Mouse (Mus musculus): ENCODE measurements around the gene Specc1.

Specc1 gene

GRCm38 (mm10) chr11:62107272-62107836 is 150.8 kb downstream of the Specc1 start:
- no peak for DNase-seq

- DNase-seq: no peak
Measured at GRCm38 (mm10) chr11:62118561-62118960, 162.0 kb downstream of the Specc1 start.

GRCm38 (mm10) chr11:62119871-62120270 is 163.3 kb downstream of the Specc1 start:
- DNase-seq: peak; percentile 43

- DNase-seq: no peak
Measured at GRCm38 (mm10) chr11:62121365-62121764, 164.8 kb downstream of the Specc1 start.

- DNase-seq: peak; percentile 87
Measured at GRCm38 (mm10) chr11:62127692-62128091, 171.1 kb downstream of the Specc1 start.

- no peak for DNase-seq
Measured at GRCm38 (mm10) chr11:62128197-62128596, 171.6 kb downstream of the Specc1 start.

- DNase-seq: no peak
Measured at GRCm38 (mm10) chr11:62130191-62130590, 173.6 kb downstream of the Specc1 start.

GRCm38 (mm10) chr11:62130685-62131295 is 174.2 kb downstream of the Specc1 start:
- DNase-seq: no peak

GRCm38 (mm10) chr11:62131601-62132000 is 175.0 kb downstream of the Specc1 start:
- DNase-seq: no peak

- no peak for DNase-seq
Measured at GRCm38 (mm10) chr11:62134191-62134590, 177.6 kb downstream of the Specc1 start.

GRCm38 (mm10) chr11:62145216-62146110 is 188.9 kb downstream of the Specc1 start:
- peak; percentile 27 for DNase-seq

- DNase-seq: no peak
Measured at GRCm38 (mm10) chr11:62146661-62147060, 190.1 kb downstream of the Specc1 start.

GRCm38 (mm10) chr11:62148026-62148425 is 191.5 kb downstream of the Specc1 start:
- no peak for DNase-seq

- DNase-seq: no peak
Measured at GRCm38 (mm10) chr11:62148449-62148848, 191.9 kb downstream of the Specc1 start.

- DNase-seq: no peak
Measured at GRCm38 (mm10) chr11:62153057-62153456, 196.5 kb downstream of the Specc1 start.

GRCm38 (mm10) chr11:62159803-62160202 is 203.2 kb downstream of the Specc1 start:
- DNase-seq: no peak

- DNase-seq: no peak
Measured at GRCm38 (mm10) chr11:62161450-62161849, 204.9 kb downstream of the Specc1 start.

GRCm38 (mm10) chr11:62164357-62164756 is 207.8 kb downstream of the Specc1 start:
- DNase-seq: no peak

GRCm38 (mm10) chr11:62166503-62166902 is 209.9 kb downstream of the Specc1 start:
- DNase-seq: no peak

GRCm38 (mm10) chr11:62168146-62168545 is 211.6 kb downstream of the Specc1 start:
- DNase-seq: no peak

- no peak for DNase-seq
Measured at GRCm38 (mm10) chr11:62177395-62178113, 221.0 kb downstream of the Specc1 start.

GRCm38 (mm10) chr11:62180791-62181190 is 224.2 kb downstream of the Specc1 start:
- no peak for DNase-seq

GRCm38 (mm10) chr11:62184900-62185299 is 228.3 kb downstream of the Specc1 start:
- no peak for DNase-seq
